Mouse (Mus musculus) liver, adult 2 months (tissue): ENCODE measurements around the gene Erg.

Source experiments
- CTCF ChIP-seq: fragments of 200-500 bp; IDR thresholded peaks from 2 replicates; pipeline ENCODE4 v1.5.1; 2011; ENCODE audit warnings: low read depth, low read length, control low read depth
- POLR2A ChIP-seq: fragments of 200-500 bp; IDR thresholded peaks from 2 replicates; pipeline ENCODE4 v1.6.1; 2011; ENCODE audit warnings: low read length, control low read depth; ENCODE audit not compliant: insufficient read depth; ENCODE audit errors: extremely low read depth

GRCm38 (mm10) chr16:95579289-95579688 lies 7.1 kb downstream of the Erg start:
- TF ChIP-seq POLR2A (no peak), CTCF (no peak)
